Mouse (Mus musculus) hindbrain, embryonic 15.5 days (tissue): ENCODE results near the gene Cd8a. TPM values are rescaled to one million over a fixed set of nuclear protein-coding genes. Genes with fewer than 3 reads are reported as not detected.

Source experiments
- ATAC-seq: fragments of 200-750 bp; cut with Nextera tagmentation; 2 replicates; pipeline ENCODE4 v1.8.0; 2017; ENCODE audit warnings: low read depth, moderate number of reproducible peaks, moderate TSS enrichment; ENCODE audit not compliant: low FRiP score
- H3K27ac ChIP-seq: fragments of 300-500 bp; sonication (generic); replicated peaks from 2 replicates; pipeline ENCODE4 v1.5.1; 2015; ENCODE audit warnings: mild to moderate bottlenecking, inconsistent platforms
- H3K27me3 ChIP-seq: fragments of 300-500 bp; sonication (generic); 2 replicates; pipeline ENCODE4 v1.6.1; 2015; ENCODE audit warnings: control low read depth, inconsistent platforms
- H3K36me3 ChIP-seq: fragments of 300-500 bp; sonication (generic); 2 replicates; pipeline ENCODE4 v1.6.1; 2015; ENCODE audit warnings: control low read depth, inconsistent platforms
- H3K4me1 ChIP-seq: fragments of 300-500 bp; sonication (generic); replicated peaks from 2 replicates; pipeline ENCODE4 v1.6.1; 2015; ENCODE audit warnings: control low read depth, inconsistent platforms
- H3K4me2 ChIP-seq: fragments of 300-500 bp; sonication (generic); 2 replicates; pipeline ENCODE4 v1.6.1; 2015; ENCODE audit warnings: moderate library complexity, mild to moderate bottlenecking, inconsistent platforms
- H3K4me3 ChIP-seq: fragments of 300-500 bp; sonication (generic); 2 replicates; pipeline ENCODE4 v1.5.1; 2015; ENCODE audit warnings: mild to moderate bottlenecking, inconsistent platforms
- H3K9ac ChIP-seq: fragments of 300-500 bp; sonication (generic); 2 replicates; pipeline ENCODE4 v1.6.1; 2015; ENCODE audit warnings: inconsistent platforms
- H3K9me3 ChIP-seq: fragments of 300-500 bp; sonication (generic); 2 replicates; pipeline ENCODE4 v1.6.1; 2016; ENCODE audit warnings: control low read depth, inconsistent platforms
- WGBS: fragments of 180-500 bp; shearing (Covaris S2); methylation state at CpG from one replicate; pipeline ENCODE4 v1.1.7; 2015; 5-methylcytosine and 5-hydroxymethylcytosine counted together
- polyA plus RNA-seq: library from polyadenylated mRNA; unstranded; fragments of >200 nt; fragmentation: Nextera tagmentation; extraction: Ambion mirVana; gene quantifications from 2 replicates; pipeline ENCODE4 v1.2.1, GENCODE M21; 2015

The Cd8a gene
- polyA plus RNA-seq, 1 experiment from 2014 or later: not detected

DNA sequence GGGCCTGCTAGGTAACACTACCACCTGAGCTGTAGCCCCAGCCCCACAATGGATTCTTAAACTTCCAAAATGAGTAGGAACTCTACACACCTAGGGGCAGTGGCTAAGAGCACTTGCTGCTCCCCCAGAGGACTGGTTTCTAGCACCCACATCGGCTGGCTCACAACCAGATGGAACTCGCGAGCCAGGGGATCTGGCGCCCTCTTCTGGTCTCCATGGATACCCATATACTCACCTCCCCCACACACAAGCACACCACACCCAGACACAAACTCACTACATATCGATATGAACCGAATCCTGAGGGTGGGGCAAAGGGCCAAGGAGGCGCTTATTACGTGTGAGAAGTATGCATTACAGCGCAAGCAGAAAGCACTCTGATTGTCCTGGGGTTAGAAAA lies 25.2 kb upstream of the Cd8a start:
- H3K36me3 ChIP-seq: no peaks in the 10 kb centered on the region
- H3K4me1 ChIP-seq: no peaks in the 10 kb centered on the region
- ATAC-seq: no peak
- H3K27me3 ChIP-seq: no peaks in the 10 kb centered on the region
- no peaks in the 10 kb centered on the region for H3K9me3 ChIP-seq
- H3K9ac ChIP-seq: no peak overlapping the region
- H3K4me3 ChIP-seq: no peak overlapping the region
- H3K27ac ChIP-seq: no peak overlapping the region
- WGBS: 97% methylated on average over 9 of the region's 9 CpGs
- H3K4me2 ChIP-seq: no peak overlapping the region

DNA sequence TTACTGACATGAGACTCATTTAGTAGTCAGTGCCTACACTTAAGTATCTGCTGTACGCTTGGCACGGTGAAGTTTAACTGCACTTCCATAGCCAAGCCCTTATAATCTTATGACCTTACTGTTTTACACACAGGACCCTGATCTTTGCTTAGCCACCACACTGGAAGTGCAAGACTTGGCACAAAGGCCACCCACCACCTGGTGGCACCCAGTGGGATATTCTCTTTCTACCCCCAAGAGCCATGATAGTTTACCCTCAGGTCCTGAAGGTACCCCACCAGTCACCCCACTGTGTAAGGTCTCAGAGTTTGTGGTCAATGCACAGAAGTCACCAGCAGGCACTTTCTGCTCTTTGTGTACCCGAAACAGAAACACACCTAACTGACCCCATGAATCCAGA lies 22.0 kb upstream of the Cd8a start:
- no peaks in the 10 kb centered on the region for H3K36me3 ChIP-seq
- H3K9ac ChIP-seq: no peak overlapping the region
- no peak for ATAC-seq
- no peak overlapping the region for H3K4me3 ChIP-seq
- H3K4me1 ChIP-seq: no peaks in the 10 kb centered on the region
- H3K27ac ChIP-seq: no peak overlapping the region
- H3K9me3 ChIP-seq: no peaks in the 10 kb centered on the region
- no peaks in the 10 kb centered on the region for H3K27me3 ChIP-seq
- WGBS: 88% methylated on average over 3 of the region's 3 CpGs
- no peak overlapping the region for H3K4me2 ChIP-seq

DNA sequence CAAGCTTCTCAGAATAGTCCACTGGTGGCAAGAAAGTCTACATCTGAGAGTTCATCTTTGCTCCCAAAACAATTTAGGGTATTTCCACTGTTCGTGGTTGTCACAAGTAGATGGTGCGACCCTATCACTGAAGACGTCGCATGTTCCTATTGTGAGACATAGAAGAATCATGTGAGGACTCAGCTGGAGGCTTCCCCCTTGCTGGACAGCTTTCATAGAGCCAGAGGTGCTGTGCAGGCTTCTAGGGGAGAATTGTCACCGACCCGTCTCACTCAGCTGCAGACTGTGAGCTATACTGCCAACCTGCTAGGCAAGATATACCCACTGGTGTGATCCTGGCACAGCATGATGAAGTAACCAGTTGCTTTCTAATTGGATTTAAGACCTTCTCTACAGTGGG lies 21.0 kb upstream of the Cd8a start:
- Histone ChIP-seq H3K27ac (no peak overlapping the region), H3K9ac (no peak overlapping the region), H3K4me1 (no peaks in the 10 kb centered on the region), H3K9me3 (no peaks in the 10 kb centered on the region), H3K27me3 (no peaks in the 10 kb centered on the region), H3K36me3 (no peaks in the 10 kb centered on the region), H3K4me2 (no peak overlapping the region), H3K4me3 (no peak overlapping the region)
- ATAC-seq: no peak
- WGBS: 93% methylated on average over 6 of the region's 6 CpGs

DNA sequence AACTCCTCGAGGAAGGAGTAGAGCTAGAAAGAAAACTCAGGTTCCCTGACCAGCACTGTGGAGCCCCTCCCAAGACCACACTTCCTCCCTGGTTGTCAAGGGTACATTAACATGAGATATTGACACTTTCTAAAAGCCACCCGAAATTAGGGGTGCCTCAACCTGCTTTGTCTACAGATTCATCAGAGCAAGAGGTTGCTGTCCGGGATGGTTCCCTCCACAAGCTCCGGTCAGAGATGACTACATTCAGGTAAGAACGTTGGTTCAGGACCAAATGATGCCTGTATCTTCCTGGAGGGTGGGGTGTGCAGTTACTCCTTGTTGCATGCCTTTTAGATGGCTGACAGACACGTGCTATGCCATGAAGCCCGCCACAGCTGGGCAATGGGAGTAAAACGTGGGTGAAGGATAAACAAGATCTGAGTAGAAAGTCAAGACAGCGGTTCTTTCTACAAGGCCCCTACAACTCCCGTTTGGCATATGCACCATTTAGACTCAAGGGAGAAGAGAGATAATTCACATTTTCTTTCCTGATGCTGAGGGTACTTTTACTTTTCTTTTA lies 20.3 kb upstream of the Cd8a start:
- H3K4me3 ChIP-seq: no peak overlapping the region
- ATAC-seq: no peak
- WGBS: 89% methylated on average over 10 of the region's 10 CpGs

DNA sequence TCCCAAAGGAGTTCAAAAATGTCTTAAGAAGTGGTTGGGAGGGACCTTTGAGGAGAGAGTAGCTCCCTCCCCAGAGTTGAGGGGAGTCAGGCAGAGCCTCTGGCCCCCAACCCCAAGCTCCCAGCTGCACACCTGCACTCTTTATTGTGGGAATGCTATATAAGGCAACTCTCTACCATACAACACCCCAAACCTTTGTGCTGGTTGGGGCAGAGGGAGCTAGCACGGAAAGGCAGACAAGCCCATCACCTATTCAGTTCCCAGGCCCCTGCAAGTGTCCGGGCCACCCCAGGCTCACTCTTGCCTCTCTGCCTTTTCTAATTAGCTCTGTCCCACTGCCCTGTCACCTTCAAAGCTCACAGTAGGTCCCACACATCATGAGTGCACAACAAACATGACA lies 19.5 kb upstream of the Cd8a start:
- no peak for ATAC-seq
- Histone ChIP-seq H3K4me3 (no peak overlapping the region), H3K9ac (no peak overlapping the region), H3K27ac (no peak overlapping the region), H3K9me3 (no peaks in the 10 kb centered on the region), H3K4me2 (no peak overlapping the region), H3K4me1 (no peaks in the 10 kb centered on the region), H3K36me3 (no peaks in the 10 kb centered on the region), H3K27me3 (no peaks in the 10 kb centered on the region)
- 80% methylated on average over 2 of the region's 2 CpGs for WGBS

More for the DNA sequence above, 20.3 kb upstream of the Cd8a start:
- no peaks in the 10 kb centered on the region for H3K27me3 ChIP-seq
- H3K4me1 ChIP-seq: no peaks in the 10 kb centered on the region
- H3K36me3 ChIP-seq: no peaks in the 10 kb centered on the region
- no peak overlapping the region for H3K4me2 ChIP-seq
- no peak overlapping the region for H3K27ac ChIP-seq
- H3K9ac ChIP-seq: no peak overlapping the region
- no peaks in the 10 kb centered on the region for H3K9me3 ChIP-seq

DNA sequence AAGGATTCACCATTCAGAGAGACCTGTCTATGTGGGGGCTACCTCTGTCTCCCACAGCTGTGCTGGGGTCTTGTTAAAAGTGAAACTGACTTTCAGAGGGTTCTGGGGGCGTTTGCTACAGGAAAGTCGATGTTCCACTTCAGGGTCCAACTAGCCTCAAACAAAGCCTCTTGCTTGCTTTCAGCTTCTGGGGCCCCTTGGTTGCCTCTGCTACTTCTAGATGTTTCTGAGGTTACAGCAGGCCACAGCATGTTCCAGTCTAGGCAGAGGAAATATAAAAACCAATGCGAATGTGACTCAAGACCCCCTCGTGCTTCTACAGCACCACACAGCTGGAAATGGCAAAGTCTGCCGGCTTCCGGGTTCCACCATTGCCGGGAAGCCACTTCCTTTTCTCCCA lies 15.7 kb upstream of the Cd8a start:
- Histone ChIP-seq H3K36me3 (no peaks in the 10 kb centered on the region), H3K27ac (no peak overlapping the region), H3K4me3 (no peak overlapping the region), H3K4me2 (no peak overlapping the region), H3K9me3 (no peaks in the 10 kb centered on the region), H3K4me1 (no peaks in the 10 kb centered on the region), H3K27me3 (no peaks in the 10 kb centered on the region), H3K9ac (no peak overlapping the region)
- ATAC-seq: no peak
- WGBS: 92% methylated on average over 7 of the region's 7 CpGs

DNA sequence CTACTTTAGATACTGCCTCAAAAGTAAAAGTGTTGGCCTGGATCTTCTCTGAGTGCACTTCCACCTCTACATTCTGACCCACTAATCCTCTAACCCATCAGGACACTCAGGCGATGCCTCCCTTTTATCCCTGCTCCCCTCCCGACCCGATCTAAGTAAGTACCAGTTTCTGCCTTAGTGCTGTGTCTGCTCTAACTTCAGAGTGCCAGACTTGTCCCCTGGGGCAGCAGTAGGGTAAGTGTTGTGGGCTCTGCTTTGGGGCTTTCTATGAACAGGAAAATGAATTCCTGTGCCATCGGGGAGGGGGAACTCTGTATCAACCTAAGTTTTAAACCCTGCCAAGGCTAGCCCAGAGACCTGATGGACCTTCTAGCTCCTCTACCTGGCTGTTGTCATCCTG lies 13.0 kb upstream of the Cd8a start:
- Histone ChIP-seq H3K9me3 (no peaks in the 10 kb centered on the region), H3K27me3 (no peaks in the 10 kb centered on the region), H3K4me3 (no peak overlapping the region), H3K36me3 (no peaks in the 10 kb centered on the region), H3K9ac (no peak overlapping the region), H3K27ac (no peak overlapping the region), H3K4me1 (no peaks in the 10 kb centered on the region), H3K4me2 (no peak overlapping the region)
- ATAC-seq: no peak
- 88% methylated on average over 4 of the region's 4 CpGs for WGBS

DNA sequence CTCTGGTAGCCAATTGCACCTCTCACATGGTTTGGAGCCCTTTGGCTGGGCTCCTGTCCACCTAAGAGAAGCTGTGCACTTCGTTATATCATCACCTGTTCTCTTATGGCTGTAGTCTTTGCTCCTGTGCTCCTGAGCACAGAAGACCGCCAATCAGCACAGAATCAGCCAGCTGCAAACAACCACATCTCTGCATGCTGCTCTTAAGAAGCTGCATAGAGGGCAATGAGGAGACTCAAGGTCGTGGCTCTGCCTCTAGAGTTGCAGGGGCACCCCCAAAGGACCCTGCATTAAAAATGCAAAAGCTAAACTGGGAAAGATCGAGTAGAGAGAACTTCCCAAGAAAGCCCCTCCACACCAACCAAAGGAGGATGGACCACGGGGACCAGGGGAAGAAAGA lies 12.5 kb upstream of the Cd8a start:
- no peaks in the 10 kb centered on the region for H3K36me3 ChIP-seq
- no peak overlapping the region for H3K4me3 ChIP-seq
- no peak overlapping the region for H3K27ac ChIP-seq
- no peak overlapping the region for H3K4me2 ChIP-seq
- H3K9me3 ChIP-seq: no peaks in the 10 kb centered on the region
- no peaks in the 10 kb centered on the region for H3K4me1 ChIP-seq
- no peaks in the 10 kb centered on the region for H3K27me3 ChIP-seq
- no peak for ATAC-seq
- WGBS: 69% methylated on average over 5 of the region's 5 CpGs
- H3K9ac ChIP-seq: no peak overlapping the region

DNA sequence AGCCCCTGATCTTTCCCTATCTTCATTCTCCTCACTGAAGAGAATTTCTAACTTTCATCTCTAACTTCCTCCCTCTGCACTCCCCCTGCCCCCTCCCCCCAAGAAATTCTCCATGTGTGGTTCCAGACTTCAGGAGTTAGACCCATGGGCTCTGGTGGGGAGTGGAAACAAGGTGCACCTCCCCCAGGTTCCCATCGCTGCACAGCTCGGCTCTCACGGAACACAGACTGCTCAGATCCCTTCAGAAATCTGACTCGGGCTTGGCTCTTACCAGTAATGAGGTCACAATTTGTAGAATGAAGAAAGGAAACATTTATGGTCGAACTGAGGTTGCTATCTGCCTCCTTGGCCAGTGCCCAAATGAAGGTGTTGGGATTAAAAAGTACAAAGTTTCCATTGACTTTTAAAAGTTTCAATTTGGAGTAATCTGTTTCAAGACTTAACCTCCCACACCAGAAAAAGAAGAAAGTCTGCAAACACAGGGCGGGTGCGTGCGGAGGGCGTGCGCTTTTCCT lies 12.0 kb upstream of the Cd8a start:
- no peak for ATAC-seq
- Histone ChIP-seq H3K36me3 (no peaks in the 10 kb centered on the region), H3K4me2 (no peak overlapping the region), H3K9ac (no peak overlapping the region), H3K4me3 (no peak overlapping the region), H3K27ac (no peak overlapping the region), H3K27me3 (no peaks in the 10 kb centered on the region), H3K4me1 (no peaks in the 10 kb centered on the region), H3K9me3 (no peaks in the 10 kb centered on the region)
- 89% methylated on average over 10 of the region's 10 CpGs for WGBS

DNA sequence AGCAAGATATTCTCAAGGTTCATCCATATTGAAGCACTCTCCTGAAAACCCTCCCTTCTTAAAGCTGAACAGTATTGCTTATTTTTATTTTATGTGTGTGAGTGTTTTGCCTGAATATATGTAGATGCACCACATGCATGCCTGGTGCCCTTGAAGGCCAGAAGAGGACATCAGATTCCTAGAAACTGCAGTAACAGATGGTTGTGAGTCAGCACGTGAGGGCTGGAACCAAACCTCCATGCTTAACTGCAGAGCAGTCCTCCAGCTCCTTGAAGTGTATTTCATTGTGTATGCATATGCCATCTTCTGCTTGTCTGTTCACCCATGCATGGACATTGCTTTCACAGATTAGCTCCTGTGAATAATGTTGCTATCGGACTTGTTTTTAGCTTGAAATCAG lies 9.2 kb upstream of the Cd8a start:
- H3K9ac ChIP-seq: no peak overlapping the region
- no peak for ATAC-seq
- H3K4me2 ChIP-seq: no peak overlapping the region
- no peaks in the 10 kb centered on the region for H3K36me3 ChIP-seq
- no peaks in the 10 kb centered on the region for H3K4me1 ChIP-seq
- no peaks in the 10 kb centered on the region for H3K27me3 ChIP-seq
- no peak overlapping the region for H3K4me3 ChIP-seq
- H3K27ac ChIP-seq: no peak overlapping the region
- H3K9me3 ChIP-seq: no peaks in the 10 kb centered on the region
- 64% methylated on average over 2 of the region's 2 CpGs for WGBS

DNA sequence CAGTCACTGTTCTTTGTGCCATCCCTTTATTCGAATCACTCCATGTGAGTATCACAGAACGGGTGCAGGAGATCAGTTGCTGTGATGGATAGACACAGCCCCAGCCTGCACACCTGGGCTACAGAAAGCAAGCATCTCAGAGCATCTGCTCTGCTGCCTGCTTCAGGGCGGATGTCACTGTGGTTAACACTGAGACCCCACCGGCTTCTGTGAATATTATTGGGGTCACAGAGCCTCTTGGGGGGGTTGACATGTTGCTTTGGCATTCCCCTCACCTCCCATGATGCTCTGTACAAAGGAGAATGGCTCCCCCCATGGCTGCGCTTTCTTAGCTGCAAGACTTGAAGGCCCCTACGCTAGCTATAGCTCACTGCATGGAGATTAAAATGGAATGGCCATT lies 3.8 kb upstream of the Cd8a start:
- 88% methylated on average over 6 of the region's 6 CpGs for WGBS
- Histone ChIP-seq H3K4me2 (no peak overlapping the region), H3K4me3 (no peak overlapping the region), H3K27ac (no peak overlapping the region), H3K4me1 (no peaks in the 10 kb centered on the region), H3K9me3 (no peaks in the 10 kb centered on the region), H3K36me3 (no peaks in the 10 kb centered on the region), H3K9ac (no peak overlapping the region), H3K27me3 (no peaks in the 10 kb centered on the region)
- ATAC-seq: no peak

DNA sequence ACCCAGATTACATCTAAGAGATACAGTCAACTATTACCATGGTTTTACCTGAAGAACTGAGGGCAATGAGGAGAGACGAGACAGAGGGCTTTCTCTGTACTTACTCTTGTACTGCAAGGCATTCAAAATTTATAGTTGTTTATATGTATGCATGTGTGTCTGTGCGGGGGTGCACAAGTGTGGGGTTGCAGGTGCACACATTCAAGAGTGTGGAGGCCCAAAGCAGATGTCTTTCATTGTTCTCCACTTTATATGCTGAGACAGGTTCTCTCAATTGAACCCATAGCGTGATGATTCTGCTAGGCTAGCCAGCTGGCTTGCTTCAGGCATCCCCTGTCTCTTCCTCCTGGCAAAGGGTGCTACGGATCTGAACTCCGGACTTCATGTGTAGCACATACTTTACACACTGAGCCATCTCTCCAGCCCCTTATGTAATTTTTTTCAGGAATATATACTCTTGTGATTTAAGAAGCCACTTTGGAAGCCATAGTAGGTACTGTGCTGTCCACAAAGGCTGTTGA lies 2.1 kb upstream of the Cd8a start:
- no peak overlapping the region for H3K27ac ChIP-seq
- H3K36me3 ChIP-seq: no peaks in the 10 kb centered on the region
- no peak overlapping the region for H3K4me3 ChIP-seq
- WGBS: 86% methylated on average over 5 of the region's 5 CpGs
- no peak overlapping the region for H3K9ac ChIP-seq
- H3K4me2 ChIP-seq: no peak overlapping the region
- H3K9me3 ChIP-seq: no peaks in the 10 kb centered on the region
- no peaks in the 10 kb centered on the region for H3K27me3 ChIP-seq
- ATAC-seq: no peak
- H3K4me1 ChIP-seq: no peaks in the 10 kb centered on the region

DNA sequence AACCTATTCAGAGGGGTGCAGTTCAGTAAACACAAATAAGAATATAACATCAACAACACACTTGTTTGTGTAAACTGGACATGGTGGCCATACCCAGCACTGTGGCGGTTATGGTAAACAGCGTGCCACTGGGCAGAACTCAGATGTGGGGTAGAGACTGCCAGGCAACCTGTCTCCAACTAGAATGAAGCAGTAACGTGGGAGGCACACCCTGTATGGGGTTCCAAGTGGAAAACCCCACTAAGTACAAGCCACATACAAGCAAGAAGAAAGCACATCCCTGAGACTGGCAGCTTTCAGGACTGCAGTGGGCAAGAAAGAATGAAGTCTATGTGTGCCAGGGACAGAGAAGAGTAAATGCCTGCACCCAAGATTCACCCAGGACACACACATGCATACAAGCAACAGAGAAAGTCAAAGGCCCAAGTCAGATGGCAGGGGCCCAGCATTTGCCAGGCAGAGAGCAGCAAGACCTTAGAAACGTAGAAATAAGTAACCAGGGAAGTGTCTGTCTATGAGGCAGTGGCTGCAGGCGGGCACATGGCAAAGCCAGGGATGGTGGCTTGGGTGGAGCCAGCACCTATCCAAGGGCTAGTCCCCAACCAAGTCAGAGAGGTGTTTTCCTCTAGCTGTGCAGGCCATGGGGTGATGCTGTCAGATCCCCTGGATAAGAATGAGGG lies 1.0 kb upstream of the Cd8a start:
- Histone ChIP-seq H3K27ac (no peak overlapping the region), H3K4me3 (no peak overlapping the region), H3K27me3 (no peaks in the 10 kb centered on the region), H3K9me3 (no peaks in the 10 kb centered on the region), H3K4me1 (no peaks in the 10 kb centered on the region), H3K9ac (no peak overlapping the region), H3K36me3 (no peaks in the 10 kb centered on the region), H3K4me2 (no peak overlapping the region)
- 83% methylated on average over 5 of the region's 5 CpGs for WGBS
- no peak for ATAC-seq
